9 mouse cellular contexts compared by ENCODE assay signal in genomic region chr1:180431833-180432232, GRCm38 (mm10). TPM values are rescaled to one million over a fixed set of nuclear protein-coding genes. Genes with fewer than 3 reads are reported as not detected.
DNase-seq lines count a peak whose midpoint lies in the region; ATAC-seq and TF ChIP-seq lines count a peak whose summit lies in the region.
"Had no signal": no experiment of that assay in that cellular context is flagged by ENCODE, and none has a peak within 500 bp of the region (broad histone marks: within the 10 kb centered on the region; RNA-seq: fewer than 3 reads in every experiment).

No protein-coding gene starts in this region.

- H3K4me1 ChIP-seq in neural tube, embryonic 12.5 days: peaks cover 24% of the 10 kb centered on the region
- H3K4me1 ChIP-seq in forebrain, embryonic 10.5 days: peaks cover 47% of the 10 kb centered on the region
- H3K4me1 ChIP-seq in intestine, postnatal 0 days (replicated peaks; ENCODE audit: control insufficient read depth, insufficient read depth, low read length): no peaks in the 10 kb centered on the region

- no peak overlapping the region for H3K4me2 ChIP-seq in neural tube, embryonic 12.5 days (replicated peaks)
- H3K4me2 ChIP-seq in intestine, postnatal 0 days (replicated peaks; ENCODE audit: low read depth): no peak overlapping the region

- H3K36me3 ChIP-seq in neural tube, embryonic 12.5 days: no peaks in the 10 kb centered on the region
- H3K36me3 ChIP-seq in forebrain, embryonic 10.5 days (replicated peaks): no peaks in the 10 kb centered on the region
- H3K36me3 ChIP-seq in intestine, postnatal 0 days (ENCODE audit: control insufficient read depth, insufficient read depth): no peaks in the 10 kb centered on the region
- H3K36me3 ChIP-seq: midbrain, embryonic 12.5 days had no signal

- DNase-seq in neural tube, embryonic 10.5 days (ENCODE audit: extremely low spot score, low spot score): no peak
- DNase-seq in brain, adult 2 months (ENCODE audit: low read depth, low spot score): peak; percentile 64
- DNase-seq in thymus, postnatal 14 days: peak; percentile 82
- no peak for DNase-seq in forebrain, embryonic 10.5 days (ENCODE audit: extremely low spot score, low spot score)
- no peak for DNase-seq in retina, embryonic 14.5 days (ENCODE audit: low spot score)

- no peak for ATAC-seq in neural tube, embryonic 12.5 days (ENCODE audit: low FRiP score, low read depth)
- ATAC-seq in megakaryocyte progenitor cell, adult 5-6 weeks (replicated peaks; ENCODE audit: poor library complexity): peak; percentile 82
- ATAC-seq in intestine, postnatal 0 days: no peak

- 72% methylated on average over 12 of the region's 12 CpGs for WGBS in neural tube, embryonic 12.5 days
- WGBS in forebrain, embryonic 10.5 days: 82% methylated on average over 12 of the region's 12 CpGs
- WGBS in intestine, postnatal 0 days: 69% methylated on average over 12 of the region's 12 CpGs

- no peak for TF ChIP-seq CTCF in intestine, postnatal 0 days (IDR thresholded peaks at IDR 0.05; ENCODE audit: low read depth)

- H3K9ac ChIP-seq in neural tube, embryonic 12.5 days: 0 out of 2 replicates have a peak overlapping the region, but pooled peaks have one; percentile 0
- no peak overlapping the region for H3K9ac ChIP-seq in intestine, postnatal 0 days (ENCODE audit: low read depth, low read length)

- no peaks in the 10 kb centered on the region for H3K9me3 ChIP-seq in neural tube, embryonic 12.5 days
- no peaks in the 10 kb centered on the region for H3K9me3 ChIP-seq in forebrain, embryonic 10.5 days
- no peaks in the 10 kb centered on the region for H3K9me3 ChIP-seq in intestine, postnatal 0 days (ENCODE audit: control insufficient read depth)
- H3K9me3 ChIP-seq: midbrain, embryonic 12.5 days had no signal

- no peaks in the 10 kb centered on the region for H3K27me3 ChIP-seq in neural tube, embryonic 12.5 days (replicated peaks)
- peaks cover 11% of the 10 kb centered on the region; the same call in 1 of the 2 replicates for H3K27me3 ChIP-seq in forebrain, embryonic 10.5 days (ENCODE audit: poor library complexity, severe bottlenecking)
- peaks cover 8% of the 10 kb centered on the region; the same call in 1 of the 2 replicates for H3K27me3 ChIP-seq in intestine, postnatal 0 days (replicated peaks; ENCODE audit: control insufficient read depth, insufficient read depth, low read length)

- H3K4me3 ChIP-seq in neural tube, embryonic 12.5 days: no peak overlapping the region
- no peak overlapping the region for H3K4me3 ChIP-seq in forebrain, embryonic 10.5 days
- H3K4me3 ChIP-seq in intestine, postnatal 0 days (ENCODE audit: low read depth, low read length): no peak overlapping the region
- H3K4me3 ChIP-seq: midbrain, embryonic 12.5 days had no signal

- H3K27ac ChIP-seq in neural tube, embryonic 12.5 days: no peak overlapping the region
- no peak overlapping the region for H3K27ac ChIP-seq in forebrain, embryonic 10.5 days
- H3K27ac ChIP-seq in intestine, postnatal 0 days (ENCODE audit: low read depth, low read length): no peak overlapping the region
- H3K27ac ChIP-seq: midbrain, embryonic 12.5 days had no signal

RNA-seq across cellular contexts. Expression of gene Stum, which starts 51.5 kb away (rescaled TPM):
- 1.9 and 2.6 TPM in 2 replicates for polyA plus RNA-seq in neural tube, embryonic 12.5 days (2016; fragmentation: Nextera tagmentation; extraction: Ambion mirVana)
- total RNA-seq in megakaryocyte progenitor cell, adult 5-6 weeks (2015): not detected in 2 replicates
- total RNA-seq in megakaryocyte progenitor cell, adult 5-6 weeks (2017): not detected in 2 replicates
- 3.8 and 4.0 TPM in 2 replicates for polyA plus RNA-seq in forebrain, embryonic 10.5 days (2016; fragmentation: Nextera tagmentation; extraction: Ambion mirVana)
- 2.6 and 2.7 TPM in 2 replicates for polyA plus RNA-seq in intestine, postnatal 0 days (2015; fragmentation: Nextera tagmentation; extraction: Ambion mirVana)

Comparison
In these comparisons a context has a peak if more than half of its experiments do, and no peak if none do; other contexts are left out.
1. DNase-seq: peak in brain, adult 2 months (single experiment) and thymus, postnatal 14 days (single experiment); none in neural tube, embryonic 10.5 days (single experiment), forebrain, embryonic 10.5 days (single experiment) and retina, embryonic 14.5 days (single experiment).